Comparison of ENCODE assay signal across 8 mouse cellular contexts in genomic region chr17:15829198-15830170, GRCm38 (mm10). TPM values are rescaled to one million over a fixed set of nuclear protein-coding genes. Genes with fewer than 3 reads are reported as not detected.
DNase-seq lines count a peak whose midpoint lies in the region; ATAC-seq and TF ChIP-seq lines count a peak whose summit lies in the region.

No protein-coding gene starts in this region.

- TF ChIP-seq POLR2A in embryonic fibroblast, embryonic 13.5 days (IDR thresholded peaks at IDR 0.05; ENCODE audit: low read depth, low read length): no peak

- H3K27ac ChIP-seq in lung, postnatal 0 days (ENCODE audit: low read length): peak overlapping the region; percentile 32; the same call in 1 of the 2 replicates
- H3K27ac ChIP-seq in embryonic fibroblast, embryonic 13.5 days (ENCODE audit: insufficient read depth, low read length): no peak overlapping the region
- no peak overlapping the region for H3K27ac ChIP-seq in liver, postnatal 0 days (ENCODE audit: low read depth)

- intact Hi-C loops in heart, postnatal 25 days (cut with DNase I): loop anchor here (2.0 to 10.0 kb wide), 2 partner anchors 25 to 125 kb away; partner anchors contain the start of gene Chd1

- 4% methylated on average over 20 of the region's 20 CpGs for WGBS in lung, postnatal 0 days
- 2% methylated on average over 20 of the region's 20 CpGs for WGBS in liver, postnatal 0 days (ENCODE audit: insufficient replicate concordance)

- no peak for TF ChIP-seq EP300 in lung, postnatal 0 days (IDR thresholded peaks at IDR 0.05)
- no peak for TF ChIP-seq EP300 in liver, postnatal 0 days (IDR thresholded peaks at IDR 0.05; ENCODE audit: low read depth)

- TF ChIP-seq CTCF in lung, postnatal 0 days (IDR thresholded peaks at IDR 0.05): peak; percentile 28
- no peak for TF ChIP-seq CTCF in embryonic fibroblast, embryonic 13.5 days (IDR thresholded peaks at IDR 0.05; ENCODE audit: borderline replicate concordance, insufficient read depth, low read length)
- no peak for TF ChIP-seq CTCF in liver, postnatal 0 days (IDR thresholded peaks at IDR 0.05; ENCODE audit: low read depth)

- no peak overlapping the region for H3K9ac ChIP-seq in lung, postnatal 0 days (replicated peaks; ENCODE audit: low read depth)
- H3K9ac ChIP-seq in liver, postnatal 0 days (replicated peaks): no peak overlapping the region

- ATAC-seq in lung, postnatal 0 days: no peak
- no peak for ATAC-seq in liver, postnatal 0 days

- peaks cover 5% of the 10 kb centered on the region; the same call in 1 of the 2 replicates for H3K4me1 ChIP-seq in lung, postnatal 0 days (ENCODE audit: insufficient read depth, low read depth, low read length)
- H3K4me1 ChIP-seq in embryonic fibroblast, embryonic 13.5 days (ENCODE audit: control insufficient read depth, insufficient read depth, low read length): no peaks in the 10 kb centered on the region
- H3K4me1 ChIP-seq in liver, postnatal 0 days (ENCODE audit: insufficient read depth): peaks cover 27% of the 10 kb centered on the region

- H3K36me3 ChIP-seq in lung, postnatal 0 days (ENCODE audit: insufficient read depth, low read length): no peaks in the 10 kb centered on the region
- H3K36me3 ChIP-seq in liver, postnatal 0 days (replicated peaks; ENCODE audit: insufficient read depth, low read length): no peaks in the 10 kb centered on the region

- H3K27me3 ChIP-seq in lung, postnatal 0 days (replicated peaks; ENCODE audit: insufficient read depth, low read length): no peaks in the 10 kb centered on the region
- H3K27me3 ChIP-seq in liver, postnatal 0 days (ENCODE audit: insufficient read depth, low read length): peaks cover 72% of the 10 kb centered on the region

- peak; percentile 60 for DNase-seq in lung, postnatal 0 days (ENCODE audit: low spot score)
- no peak for DNase-seq in lung, adult 18-20 months
- DNase-seq in heart, postnatal 25 days (ENCODE audit: low spot score): peak; percentile 17
- DNase-seq in liver, postnatal 0 days: no peak
- no peak for DNase-seq in yolk sac, embryonic 10.5 days (ENCODE audit: low spot score)
- DNase-seq in layer of hippocampus, adult 11-12 months (ENCODE audit: low spot score): no peak
- DNase-seq in layer of hippocampus, postnatal 25 days (ENCODE audit: extremely low spot score in 1 of 2, low spot score in 1 of 2): no peak

- peak overlapping the region; percentile 95 for H3K4me2 ChIP-seq in lung, postnatal 0 days (replicated peaks; ENCODE audit: low read depth, low read length)
- peak overlapping the region; percentile 75 for H3K4me2 ChIP-seq in liver, postnatal 0 days (ENCODE audit: low read depth, low read length)

- no peaks in the 10 kb centered on the region for H3K9me3 ChIP-seq in lung, postnatal 0 days (ENCODE audit: low read length)
- H3K9me3 ChIP-seq in liver, postnatal 0 days (ENCODE audit: low read length): no peaks in the 10 kb centered on the region

- peak overlapping the region; percentile 53 for H3K4me3 ChIP-seq in lung, postnatal 0 days (ENCODE audit: low read depth, low read length)
- peak overlapping the region; percentile 43 for H3K4me3 ChIP-seq in embryonic fibroblast, embryonic 13.5 days (ENCODE audit: insufficient read depth, low read length)
- peak overlapping the region; percentile 48 for H3K4me3 ChIP-seq in liver, postnatal 0 days (ENCODE audit: low read depth, low read length)

RNA-seq across cellular contexts. Expression of gene Rgmb, which starts 1.4 kb away (rescaled TPM):
- 15.2 and 15.9 TPM in 2 replicates for polyA plus RNA-seq in lung, postnatal 0 days (2015; fragmentation: Nextera tagmentation; extraction: Ambion mirVana)
- 17.4 and 19.5 TPM in 2 replicates for polyA plus RNA-seq in embryonic fibroblast, embryonic 13.5 days (2011; ENCODE audit: insufficient read length, low read depth, missing spikeins)
- 10 to 100 TPM; 21.4 to 30.0 TPM for total RNA-seq in heart, postnatal 25 days (2021)
- polyA plus RNA-seq in liver, postnatal 0 days (2015; fragmentation: Nextera tagmentation; extraction: Ambion mirVana): 1.3 and 1.6 TPM in 2 replicates
- 10 to 100 TPM; 87.5 to 89.2 TPM for total RNA-seq in layer of hippocampus, postnatal 25 days (2021)

Comparison
In these comparisons a context has a peak if more than half of its experiments do, and no peak if none do; other contexts are left out.
1. DNase-seq: peak in lung, postnatal 0 days (single experiment) and heart, postnatal 25 days (single experiment); none in lung, adult 18-20 months (0 of 2), liver, postnatal 0 days (single experiment), yolk sac, embryonic 10.5 days (single experiment), layer of hippocampus, adult 11-12 months (single experiment) and layer of hippocampus, postnatal 25 days (0 of 2).
2. Peak in every context shown above with its lines, with median percentiles within 50 percentile points of each other: H3K4me3 ChIP-seq.